Mouse (Mus musculus) megakaryocyte-erythroid progenitor cell, adult 5-6 weeks (primary cell): Measurements from ENCODE around the gene Daxx. TPM values are rescaled to one million over a fixed set of nuclear protein-coding genes. Genes with fewer than 3 reads are reported as not detected.
"Not testable (repeated sequence)": the region's sequence is repeated elsewhere in the genome, so short reads cannot be mapped to it uniquely, and the experiment has no call there.

Source experiments
- ATAC-seq: replicated peaks from 2 replicates; pipeline ENCODE4 v1.8.0; 2016; ENCODE audit warnings: mild to moderate bottlenecking, inconsistent platforms; ENCODE audit not compliant: severe bottlenecking, poor library complexity, low FRiP score, low TSS enrichment
- total RNA-seq, 2 experiments: library from RNA; stranded (forward) in 1 of 2; stranded (reverse) in 1 of 2; fragments of 200-1000, 215-1000 nt in 1 of 2; fragments of >200 nt in 1 of 2; fragmentation: Nextera tagmentation in 1 of 2; gene quantifications; 2 replicates each; pipeline ENCODE4 v1.2.3; 2014 to 2017

Daxx gene
- total RNA-seq, 2 experiments from 2014 or later: 49.0 to 70.5 TPM

DNA sequence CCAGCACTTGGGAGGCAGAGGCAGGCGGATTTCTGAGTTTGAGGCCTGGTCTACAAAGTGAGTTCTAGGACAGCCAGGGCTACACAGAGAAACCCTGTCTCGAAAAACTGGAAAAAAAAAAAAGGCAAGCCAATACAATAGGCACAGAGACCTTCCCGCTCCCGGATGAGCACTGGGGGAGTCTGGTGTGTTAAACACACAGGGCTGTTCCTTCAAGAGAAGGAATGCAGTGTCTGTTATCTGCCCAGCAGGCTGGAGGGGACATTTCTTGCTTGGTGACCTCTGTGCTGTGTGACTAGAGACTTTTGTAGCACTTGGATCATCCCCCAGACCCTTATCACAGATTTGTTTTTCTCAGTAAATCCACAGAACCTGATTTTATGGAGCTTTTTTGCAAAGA, 7.6 kb upstream of the Daxx start:
- no peak for ATAC-seq

DNA sequence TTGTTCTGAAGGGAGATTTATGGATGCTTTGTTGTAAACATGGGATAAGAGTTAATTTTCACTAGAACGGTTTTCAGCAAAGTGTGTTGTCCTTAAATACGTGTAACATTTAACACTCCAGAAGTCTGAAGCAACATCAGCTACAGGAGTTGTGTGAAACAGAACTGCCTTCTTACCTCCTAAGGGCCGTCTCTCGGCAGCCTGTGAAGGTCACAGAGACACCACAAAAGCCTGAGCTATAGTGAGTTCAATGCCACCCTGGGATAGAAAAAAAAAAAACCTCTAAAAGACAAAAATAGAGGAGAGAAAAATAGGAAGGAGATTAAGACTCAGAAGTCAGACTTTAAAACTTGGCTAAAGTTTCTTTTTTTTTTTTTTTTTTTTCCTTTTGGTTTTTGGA, 7.1 kb upstream of the Daxx start:
- no peak for ATAC-seq

DNA sequence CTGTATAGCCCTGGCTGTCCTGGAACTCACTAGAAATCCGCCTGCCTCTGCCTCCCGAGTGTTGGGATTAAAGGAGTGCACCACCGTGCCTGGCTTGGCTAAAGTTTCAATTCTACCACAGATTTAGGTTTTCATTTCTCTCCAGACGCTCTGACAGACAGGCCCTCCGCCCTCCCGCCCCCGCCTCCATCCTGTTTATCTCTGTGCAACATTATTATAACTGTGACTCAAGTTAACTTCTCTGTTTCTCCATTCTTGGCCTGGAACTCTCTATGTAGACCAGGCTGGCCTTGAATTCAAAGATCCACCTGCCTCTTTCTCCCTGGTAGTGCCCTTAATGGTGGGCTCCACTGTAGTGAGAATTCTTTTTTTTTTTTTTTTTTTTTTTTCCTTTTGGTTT, 6.7 kb upstream of the Daxx start:
- no peak for ATAC-seq

DNA sequence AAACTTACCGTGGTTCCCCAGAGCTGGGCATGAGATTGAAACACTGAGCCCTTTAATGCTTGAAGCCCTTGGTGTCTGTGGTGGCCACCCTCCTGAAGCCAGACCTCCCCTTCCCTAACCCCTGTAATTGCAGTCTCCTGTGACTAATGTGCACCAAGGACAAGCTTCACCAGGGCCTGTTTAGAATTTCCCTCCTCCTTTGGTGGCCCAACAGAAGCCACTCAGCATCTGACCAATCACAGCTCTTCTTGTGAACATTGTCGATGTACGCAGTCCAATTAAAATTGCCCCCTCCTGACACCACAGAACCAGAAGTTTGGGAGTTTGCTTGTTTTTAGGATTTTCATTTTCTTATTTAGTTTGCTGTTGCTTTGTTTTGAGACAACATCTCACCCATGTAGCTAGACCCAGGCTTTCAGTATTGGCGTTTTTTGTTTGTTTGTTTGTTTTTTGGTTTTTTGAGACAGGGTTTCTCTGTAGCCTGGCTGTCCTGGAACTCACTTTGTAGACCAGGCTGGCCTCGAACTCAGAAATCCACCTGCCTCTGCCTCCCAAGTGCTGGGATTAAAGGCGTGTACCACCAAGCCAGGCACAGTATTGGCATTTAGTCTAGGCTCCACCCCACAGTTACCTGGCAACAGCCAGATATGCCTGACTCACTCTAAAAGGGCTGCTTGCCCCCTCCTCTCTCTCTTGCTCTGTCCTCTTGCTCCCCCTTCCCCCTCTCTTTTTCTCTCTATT, 5.1 kb upstream of the Daxx start:
- ATAC-seq: not testable (repeated sequence)

DNA sequence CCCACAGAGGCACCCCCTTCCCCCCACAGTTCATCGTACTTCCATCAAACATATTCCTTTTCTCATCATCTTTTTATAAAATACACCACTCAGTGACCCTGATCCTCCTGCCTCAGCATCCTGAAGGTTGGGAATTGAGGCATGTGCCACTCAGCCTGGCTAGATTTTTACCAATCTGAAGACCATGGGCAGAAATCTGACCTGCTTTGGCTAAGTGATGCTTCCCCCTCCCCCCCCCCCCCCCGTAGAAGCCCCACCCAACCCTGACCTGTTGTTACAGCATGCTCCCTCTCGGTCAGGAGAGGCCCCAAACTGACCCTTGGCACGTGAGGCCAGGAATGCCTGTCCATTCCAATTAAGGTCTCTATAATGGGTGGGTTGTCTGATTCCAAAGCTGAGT, 4.4 kb upstream of the Daxx start, which contains the start of gene Platr17:
Gene Platr17 (plus strand): TSS at position 301 of the 400 bp plus-strand sequence.
- not testable (repeated sequence) for ATAC-seq

DNA sequence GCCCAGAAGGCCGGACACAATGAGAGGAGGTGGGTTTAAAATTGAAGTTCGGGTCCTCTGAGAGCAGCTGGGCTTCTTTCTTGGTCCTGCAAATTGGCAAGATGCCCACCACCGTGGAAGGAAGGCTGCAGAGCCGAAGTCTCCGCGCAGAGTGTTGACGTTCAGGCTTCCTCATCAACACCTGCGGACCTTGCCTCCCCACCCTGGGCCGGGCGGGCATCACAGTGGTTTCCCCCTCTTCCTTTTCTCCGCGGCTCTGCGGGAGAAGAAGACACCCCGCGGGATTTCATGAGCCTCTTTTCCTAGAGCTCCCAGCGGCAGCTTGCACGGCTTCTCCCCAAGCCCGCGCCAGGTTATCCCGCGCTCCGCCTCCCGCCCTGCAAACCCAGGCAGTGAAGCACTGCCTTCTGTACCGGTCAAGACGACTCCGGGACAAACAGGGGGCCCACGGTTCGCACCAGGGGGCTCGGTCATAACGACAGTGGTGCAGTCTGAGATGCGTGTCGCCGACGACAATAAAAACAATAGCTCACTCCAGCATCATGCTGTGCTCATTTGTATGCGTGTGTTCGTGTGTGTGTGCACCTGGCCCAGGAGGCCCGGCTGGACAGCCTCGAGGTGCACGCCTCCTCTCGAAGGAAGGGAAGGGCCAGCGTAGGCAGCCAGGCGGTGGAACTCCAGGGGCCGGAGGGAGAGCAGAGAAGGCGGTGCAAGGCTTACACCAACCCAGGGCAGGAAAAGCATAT, 710 bp upstream of the Daxx start:
- ATAC-seq: peak; percentile 3; the same call in 1 of the 2 replicates

DNA sequence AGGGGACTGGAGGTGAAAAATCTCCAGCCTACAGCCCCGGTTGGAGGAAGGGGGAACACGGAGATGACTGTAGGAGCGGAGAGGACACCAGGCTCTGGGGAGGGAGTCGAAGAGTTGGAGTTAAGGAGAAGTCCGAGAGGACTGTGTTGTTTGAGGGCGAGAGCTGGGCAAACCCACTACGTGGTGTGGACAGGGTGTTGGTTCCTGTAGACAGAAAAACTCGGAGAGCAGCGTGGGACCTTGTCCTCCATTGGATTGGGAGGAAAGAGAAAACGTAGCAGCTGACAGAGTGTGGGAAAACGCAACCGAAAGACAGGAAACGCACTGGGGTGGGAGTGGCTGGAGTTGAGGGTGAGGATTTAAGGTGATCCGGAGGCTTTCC, 646 bp downstream of the Daxx start:
- peak; percentile 13 for ATAC-seq

DNA sequence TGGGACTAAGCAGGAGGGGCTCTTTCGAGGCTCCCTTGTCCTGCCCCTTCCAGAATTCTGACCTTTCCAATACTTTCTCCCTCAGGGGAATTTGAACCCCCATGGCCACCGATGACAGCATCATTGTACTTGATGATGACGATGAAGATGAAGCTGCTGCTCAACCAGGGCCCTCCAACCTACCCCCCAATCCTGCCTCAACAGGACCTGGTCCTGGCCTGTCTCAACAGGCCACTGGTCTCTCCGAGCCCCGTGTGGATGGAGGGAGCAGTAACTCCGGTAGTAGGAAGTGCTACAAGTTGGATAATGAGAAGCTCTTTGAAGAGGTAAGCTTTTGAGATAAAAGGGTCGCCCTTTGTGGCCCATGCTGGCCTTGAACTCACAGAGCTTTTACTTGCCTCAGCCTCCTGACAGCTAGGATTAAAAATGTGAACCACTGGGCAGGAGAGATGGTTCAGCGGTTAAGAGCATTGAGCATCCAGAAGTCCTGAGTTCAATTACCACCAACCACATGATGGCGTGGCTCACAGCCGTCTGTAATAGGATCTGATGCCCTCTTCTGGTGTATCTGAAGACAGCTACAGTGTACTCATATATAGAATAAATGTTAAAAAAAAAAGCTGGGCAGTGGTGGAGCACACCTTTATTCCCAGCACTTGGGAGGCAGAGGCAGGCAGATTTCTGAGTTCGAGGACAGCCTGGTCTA, 1.3 kb downstream of the Daxx start:
- no peak for ATAC-seq

DNA sequence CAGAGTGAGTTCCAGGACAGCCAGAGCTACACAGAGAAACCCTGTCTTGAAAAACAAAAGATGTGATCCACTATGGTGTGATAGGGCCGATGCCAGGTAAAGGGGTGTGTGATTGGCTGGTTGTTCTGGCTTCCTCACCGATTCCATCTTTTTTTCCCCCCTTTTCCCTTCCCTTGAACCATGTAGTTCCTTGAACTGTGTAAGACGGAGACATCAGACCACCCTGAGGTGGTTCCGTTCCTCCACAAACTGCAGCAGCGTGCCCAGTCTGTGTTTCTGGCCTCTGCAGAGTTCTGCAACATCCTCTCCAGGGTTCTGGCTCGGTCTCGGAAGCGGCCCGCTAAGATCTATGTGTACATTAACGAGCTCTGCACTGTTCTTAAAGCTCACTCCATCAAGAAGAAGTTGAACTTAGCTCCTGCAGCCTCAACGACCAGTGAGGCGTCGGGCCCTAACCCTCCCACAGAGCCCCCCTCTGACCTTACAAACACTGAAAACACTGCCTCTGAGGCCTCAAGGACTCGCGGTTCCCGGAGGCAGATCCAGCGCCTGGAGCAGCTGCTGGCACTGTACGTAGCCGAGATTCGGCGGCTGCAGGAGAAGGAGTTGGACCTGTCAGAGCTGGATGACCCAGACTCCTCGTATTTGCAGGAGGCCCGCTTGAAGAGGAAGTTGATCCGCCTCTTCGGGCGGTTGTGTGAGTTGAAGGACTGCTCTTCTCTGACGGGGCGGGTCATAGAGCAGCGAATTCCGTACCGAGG, 2.0 kb downstream of the Daxx start:
- ATAC-seq: no peak

DNA sequence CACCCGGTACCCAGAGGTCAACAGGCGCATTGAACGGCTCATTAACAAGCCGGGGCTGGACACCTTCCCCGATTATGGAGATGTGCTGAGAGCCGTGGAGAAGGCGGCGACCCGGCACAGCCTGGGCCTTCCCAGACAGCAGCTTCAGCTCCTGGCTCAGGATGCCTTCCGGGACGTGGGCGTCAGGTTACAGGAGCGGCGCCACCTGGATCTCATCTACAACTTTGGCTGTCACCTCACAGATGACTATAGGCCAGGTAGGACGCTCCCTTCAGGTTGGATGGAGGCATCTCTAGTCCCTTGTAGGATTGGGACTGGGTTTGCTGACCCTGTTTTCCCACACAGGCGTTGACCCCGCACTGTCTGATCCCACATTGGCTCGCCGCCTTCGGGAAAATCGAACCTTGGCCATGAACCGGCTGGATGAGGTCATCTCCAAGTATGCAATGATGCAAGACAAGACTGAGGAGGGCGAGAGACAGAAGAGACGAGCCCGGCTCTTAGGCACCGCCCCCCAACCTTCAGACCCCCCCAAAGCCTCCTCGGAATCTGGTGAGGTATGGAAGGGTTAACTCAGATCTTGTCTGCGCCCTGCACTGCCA, 2.7 kb downstream of the Daxx start:
- no peak for ATAC-seq

DNA sequence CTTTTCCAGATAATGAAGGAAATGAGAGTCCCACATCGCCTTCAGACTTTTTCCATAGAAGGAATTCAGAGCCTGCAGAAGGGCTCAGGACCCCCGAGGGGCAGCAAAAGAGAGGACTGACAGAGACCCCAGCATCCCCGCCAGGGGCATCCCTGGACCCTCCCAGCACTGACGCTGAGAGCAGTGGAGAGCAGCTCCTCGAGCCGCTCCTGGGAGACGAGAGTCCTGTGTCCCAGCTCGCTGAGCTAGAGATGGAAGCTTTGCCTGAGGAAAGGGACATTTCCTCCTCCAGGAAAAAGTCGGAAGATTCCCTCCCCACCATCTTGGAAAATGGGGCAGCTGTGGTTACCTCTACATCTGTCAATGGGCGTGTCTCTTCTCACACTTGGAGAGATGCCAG, 4.0 kb downstream of the Daxx start:
- ATAC-seq: no peak

DNA sequence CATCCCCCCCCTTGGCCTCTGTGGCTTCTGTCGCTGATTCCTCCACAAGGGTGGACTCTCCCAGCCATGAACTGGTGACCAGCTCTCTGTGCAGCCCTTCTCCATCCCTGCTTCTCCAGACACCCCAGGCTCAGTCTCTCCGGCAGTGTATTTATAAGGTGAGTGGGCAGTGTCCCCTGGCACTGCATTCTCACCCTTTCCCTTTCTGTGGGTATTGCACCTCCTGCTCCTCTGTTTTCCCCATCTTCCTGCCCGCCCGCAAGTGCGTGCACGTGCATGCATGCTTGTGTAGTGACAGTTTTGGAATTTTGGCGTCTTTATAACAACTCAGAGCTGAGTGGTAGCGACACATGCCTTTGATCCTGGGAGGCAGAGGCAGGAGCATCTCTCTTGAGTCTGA, 4.7 kb downstream of the Daxx start:
- no peak for ATAC-seq

DNA sequence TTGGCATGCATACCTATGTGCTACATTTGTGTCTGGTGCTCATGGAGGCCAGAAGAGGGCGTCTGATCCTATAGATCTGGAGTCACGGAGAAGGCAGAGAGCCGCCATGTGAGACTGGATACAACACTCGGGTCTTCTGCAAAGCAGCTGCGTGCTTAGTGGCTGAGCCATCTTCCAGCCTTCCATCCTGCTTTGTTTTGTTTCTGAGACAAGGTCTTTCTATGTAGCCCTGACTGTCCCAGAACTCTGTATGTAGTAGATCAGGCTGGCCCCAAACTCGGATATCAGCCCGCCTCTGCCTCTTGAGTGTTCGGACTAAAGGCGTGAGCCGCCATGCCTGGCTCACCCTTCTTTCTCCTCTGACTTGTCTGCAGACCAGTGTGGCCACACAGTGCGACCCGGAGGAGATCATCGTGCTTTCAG, 5.8 kb downstream of the Daxx start:
- ATAC-seq: no peak

DNA sequence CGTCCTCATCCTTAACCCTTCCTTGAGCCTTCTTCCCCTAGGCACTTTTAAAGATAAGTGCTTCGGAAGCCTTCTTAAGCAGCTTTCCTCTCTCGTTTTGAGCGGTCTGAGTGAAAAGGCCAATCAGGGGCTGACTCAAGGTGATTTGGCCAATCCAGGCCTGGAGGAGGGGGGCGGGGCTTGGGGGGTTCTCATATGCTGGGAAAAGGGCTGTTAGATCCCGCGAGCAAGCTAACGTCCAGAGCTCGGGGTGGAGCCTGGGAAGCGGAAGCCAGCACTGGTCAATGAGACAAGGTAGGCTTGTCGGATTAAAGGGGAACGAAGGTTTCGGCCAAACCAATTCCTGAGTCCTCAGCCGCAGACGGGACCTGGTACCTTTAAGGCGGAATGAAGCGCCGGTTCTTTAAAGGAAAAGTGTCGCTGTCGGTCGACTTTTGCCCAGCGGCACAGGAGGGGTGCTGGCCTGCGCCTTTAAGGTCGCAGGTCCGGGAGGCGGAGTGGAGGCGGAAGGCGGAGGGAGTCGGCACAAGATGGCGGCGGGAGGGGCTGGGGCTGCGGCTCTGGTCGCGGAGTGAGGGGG, 6.5 kb downstream of the Daxx start, which contains the start of the genes Tapbp and Zbtb22:
Gene Tapbp (plus strand): TSS at position 229 of the 580 bp plus-strand sequence.
Gene Zbtb22 (plus strand): TSS at position 234 of the 580 bp plus-strand sequence.
- ATAC-seq: peak; percentile 66

DNA sequence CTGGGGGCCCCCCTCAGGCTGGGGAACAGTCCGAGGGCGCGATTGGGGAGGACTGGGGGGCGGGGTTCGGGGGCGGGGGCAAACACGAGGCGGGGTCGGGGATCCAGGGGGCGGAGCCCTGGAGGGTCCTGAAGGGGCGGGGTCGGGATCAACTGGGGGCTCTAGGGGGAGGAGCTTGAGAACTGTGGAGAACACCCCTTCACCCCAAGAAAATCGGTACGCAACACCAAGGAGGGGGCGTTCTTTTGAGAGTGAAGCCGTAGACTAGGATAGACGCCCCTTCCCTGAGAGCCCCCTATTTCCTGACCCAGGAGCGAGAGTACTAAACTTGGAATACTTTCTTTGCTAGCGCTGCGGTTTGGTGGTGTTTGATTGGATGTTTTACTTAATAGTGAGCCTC, 7.1 kb downstream of the Daxx start:
- no peak for ATAC-seq

DNA sequence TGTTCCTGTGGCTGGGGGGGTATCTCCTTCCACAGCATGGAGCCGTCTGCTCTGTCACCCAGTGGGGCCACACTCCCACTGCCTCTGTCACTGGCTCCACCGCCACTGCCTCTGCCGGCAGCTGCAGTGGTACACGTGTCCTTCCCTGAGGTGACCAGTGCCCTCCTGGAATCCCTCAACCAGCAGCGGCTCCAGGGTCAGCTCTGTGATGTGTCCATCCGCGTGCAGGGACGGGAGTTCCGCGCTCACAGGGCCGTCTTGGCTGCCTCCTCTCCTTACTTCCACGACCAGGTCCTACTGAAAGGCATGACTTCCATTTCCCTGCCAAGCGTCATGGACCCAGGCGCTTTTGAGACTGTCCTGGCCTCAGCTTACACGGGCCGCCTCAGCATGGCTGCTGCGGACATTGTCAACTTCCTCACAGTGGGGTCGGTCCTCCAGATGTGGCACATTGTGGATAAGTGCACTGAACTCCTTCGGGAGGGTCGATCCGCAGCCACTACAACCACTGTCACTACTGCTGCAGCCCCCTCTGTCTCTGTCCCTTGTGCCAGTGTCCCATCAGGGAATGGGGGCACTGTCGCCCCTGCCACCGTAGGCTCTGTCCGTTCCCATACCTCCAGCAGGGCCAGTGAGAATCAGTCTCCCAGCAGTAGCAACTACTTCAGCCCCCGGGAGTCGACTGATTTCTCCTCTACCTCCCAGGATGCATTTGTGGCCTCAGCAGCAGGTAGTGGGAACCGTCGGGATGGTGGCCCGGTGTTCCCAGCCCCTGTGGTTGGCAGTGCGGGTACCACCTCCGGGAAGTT, 7.8 kb downstream of the Daxx start:
- no peak for ATAC-seq

DNA sequence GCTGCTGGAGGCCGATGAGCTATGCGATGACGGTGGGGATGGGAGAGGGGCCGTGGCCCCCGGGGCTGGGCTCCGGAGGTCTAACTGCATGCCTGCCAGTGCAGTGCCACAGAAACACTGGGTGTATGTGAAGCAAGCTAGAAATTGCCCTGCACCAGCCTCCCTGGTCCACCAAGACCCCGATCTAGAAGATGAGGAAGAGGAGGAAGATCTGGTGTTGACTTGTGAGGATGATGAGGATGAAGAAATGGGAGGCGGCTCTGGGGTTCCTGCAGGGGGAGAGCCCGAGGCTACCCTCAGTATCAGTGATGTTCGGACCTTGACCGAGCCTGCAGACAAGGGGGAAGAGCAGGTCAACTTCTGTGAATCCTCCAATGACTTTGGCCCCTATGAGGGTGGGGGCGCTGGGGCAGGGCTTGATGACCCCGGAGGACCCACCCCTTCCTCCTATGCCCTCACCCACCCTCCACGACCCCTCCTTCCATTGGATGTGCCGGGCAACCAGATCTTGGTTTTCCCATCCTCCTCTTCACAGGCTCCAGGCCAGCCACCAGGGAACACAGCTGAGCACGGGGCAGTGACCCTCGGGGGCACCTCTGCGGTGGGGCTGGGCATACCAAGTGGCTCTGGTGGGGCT, 8.6 kb downstream of the Daxx start:
- no peak for ATAC-seq
